Mouse (Mus musculus) megakaryocyte, embryonic 14.5 days (primary cell): ENCODE results near the gene Usp29. TPM values are rescaled to one million over a fixed set of nuclear protein-coding genes. Genes with fewer than 3 reads are reported as not detected.

Experiments used
- H3K27me3 ChIP-seq: replicated peaks from 2 replicates; pipeline ENCODE3; 2012; ENCODE audit warnings: inconsistent platforms
- H3K36me3 ChIP-seq: replicated peaks from 2 replicates; pipeline ENCODE3; 2012; ENCODE audit warnings: low read length, inconsistent platforms, mixed read lengths
- H3K4me1 ChIP-seq: 2 replicates; pipeline ENCODE4 v1.6.1; 2012; ENCODE audit warnings: inconsistent platforms
- H3K4me3 ChIP-seq: replicated peaks from 2 replicates; pipeline ENCODE3; 2012; ENCODE audit warnings: moderate library complexity, mild to moderate bottlenecking, inconsistent platforms
- H3K9me3 ChIP-seq: 2 replicates; pipeline ENCODE4 v1.6.1; 2012; ENCODE audit warnings: inconsistent platforms
- FLI1 ChIP-seq: IDR thresholded peaks from 2 replicates; pipeline ENCODE4 v1.6.1; 2012; ENCODE audit warnings: low read length, inconsistent platforms, mixed read lengths
- GATA1 ChIP-seq: IDR thresholded peaks from 3 replicates; pipeline ENCODE4 v1.6.1; 2012; ENCODE audit warnings: mixed read lengths, low read length, inconsistent platforms, borderline replicate concordance
- polyA plus RNA-seq: library from polyadenylated mRNA; stranded (reverse); fragments of >175 nt; gene quantifications from 2 replicates; pipeline ENCODE4 v1.2.3, GENCODE M21; 2012; ENCODE audit warnings: low replicate concordance; ENCODE audit not compliant: insufficient read depth

Usp29 gene
- polyA plus RNA-seq: 0.46 TPM in 1 of 2 replicates, not detected in the other

- TF ChIP-seq FLI1 (no peak), GATA1 (no peak)
Measured at GRCm38 (mm10) chr7:6730241-6730640, at the start of gene Usp29, which contains the start of gene Peg3. TSS of gene Usp29 (plus strand) at chr7:6730578. TSS of gene Peg3 (minus strand) at chr7:6730431.

GRCm38 (mm10) chr7:6685511-6685910, 44.9 kb upstream of the Usp29 start:
- Histone ChIP-seq H3K27me3 (no peaks in the 10 kb centered on the region), H3K4me3 (no peak overlapping the region), H3K9me3 (peaks cover 30% of the 10 kb centered on the region), H3K36me3 (no peaks in the 10 kb centered on the region), H3K4me1 (no peaks in the 10 kb centered on the region)
- TF ChIP-seq FLI1 (no peak), GATA1 (no peak)

More at GRCm38 (mm10) chr7:6730241-6730640, at the start of gene Usp29, which contains the start of gene Peg3:
- Histone ChIP-seq H3K9me3 (peaks cover 54% of the 10 kb centered on the region), H3K4me1 (peaks cover 15% of the 10 kb centered on the region), H3K36me3 (no peaks in the 10 kb centered on the region), H3K27me3 (peaks cover 19% of the 10 kb centered on the region), H3K4me3 (peak within 1 kb of the TSS; percentile 89)

- TF ChIP-seq GATA1 (no peak), FLI1 (no peak)
- Histone ChIP-seq H3K9me3 (peaks cover 35% of the 10 kb centered on the region), H3K4me1 (no peaks in the 10 kb centered on the region), H3K27me3 (no peaks in the 10 kb centered on the region), H3K36me3 (no peaks in the 10 kb centered on the region), H3K4me3 (peak within 1 kb of the TSS; percentile 25)
Measured at GRCm38 (mm10) chr7:6696241-6697045, 33.9 kb upstream of the Usp29 start, which contains the start of gene Zim1. TSS of gene Zim1 (minus strand) at chr7:6696450.

- Histone ChIP-seq H3K9me3 (peaks cover 28% of the 10 kb centered on the region), H3K4me1 (no peaks in the 10 kb centered on the region), H3K36me3 (no peaks in the 10 kb centered on the region), H3K4me3 (no peak overlapping the region), H3K27me3 (no peaks in the 10 kb centered on the region)
- TF ChIP-seq FLI1 (no peak), GATA1 (no peak)
Measured at GRCm38 (mm10) chr7:6699230-6699629, 31.1 kb upstream of the Usp29 start.

- H3K36me3 ChIP-seq: no peaks in the 10 kb centered on the region
- H3K4me3 ChIP-seq: no peak overlapping the region
- H3K9me3 ChIP-seq: peaks cover 49% of the 10 kb centered on the region
- TF ChIP-seq GATA1: no peak
- no peak for TF ChIP-seq FLI1
- H3K27me3 ChIP-seq: no peaks in the 10 kb centered on the region
- no peaks in the 10 kb centered on the region for H3K4me1 ChIP-seq
Measured at GRCm38 (mm10) chr7:6707416-6708015, 22.9 kb upstream of the Usp29 start.

- Histone ChIP-seq H3K4me1 (no peaks in the 10 kb centered on the region), H3K9me3 (peaks cover 53% of the 10 kb centered on the region), H3K36me3 (no peaks in the 10 kb centered on the region), H3K27me3 (no peaks in the 10 kb centered on the region), H3K4me3 (no peak overlapping the region)
- TF ChIP-seq GATA1: no peak
- TF ChIP-seq FLI1: no peak
Measured at GRCm38 (mm10) chr7:6708451-6709180, 21.8 kb upstream of the Usp29 start.

- no peak for TF ChIP-seq GATA1
- no peak for TF ChIP-seq FLI1
- Histone ChIP-seq H3K4me1 (no peaks in the 10 kb centered on the region), H3K4me3 (no peak overlapping the region), H3K9me3 (peaks cover 53% of the 10 kb centered on the region), H3K27me3 (no peaks in the 10 kb centered on the region), H3K36me3 (no peaks in the 10 kb centered on the region)
Measured at GRCm38 (mm10) chr7:6709396-6709795, 21.0 kb upstream of the Usp29 start.

- peaks cover 15% of the 10 kb centered on the region for H3K4me1 ChIP-seq
- H3K27me3 ChIP-seq: peaks cover 19% of the 10 kb centered on the region
- TF ChIP-seq GATA1 (no peak), FLI1 (no peak)
- H3K36me3 ChIP-seq: no peaks in the 10 kb centered on the region
- peak overlapping the region; percentile 57 for H3K4me3 ChIP-seq
- peaks cover 55% of the 10 kb centered on the region for H3K9me3 ChIP-seq
Measured at GRCm38 (mm10) chr7:6727351-6728121, 2.8 kb upstream of the Usp29 start.

- peaks cover 57% of the 10 kb centered on the region for H3K9me3 ChIP-seq
- H3K4me1 ChIP-seq: peaks cover 15% of the 10 kb centered on the region
- peaks cover 19% of the 10 kb centered on the region for H3K27me3 ChIP-seq
- H3K36me3 ChIP-seq: no peaks in the 10 kb centered on the region
- TF ChIP-seq FLI1 (no peak), GATA1 (no peak)
- H3K4me3 ChIP-seq: peak overlapping the region; percentile 89
Measured at GRCm38 (mm10) chr7:6728263-6728931, 2.0 kb upstream of the Usp29 start.
